Mouse (Mus musculus): ENCODE results near the gene Phf21a.
"Not testable (repeated sequence)": the region's sequence is repeated elsewhere in the genome, so short reads cannot be mapped to it uniquely, and the experiment has no call there.

Gene Phf21a

DNA sequence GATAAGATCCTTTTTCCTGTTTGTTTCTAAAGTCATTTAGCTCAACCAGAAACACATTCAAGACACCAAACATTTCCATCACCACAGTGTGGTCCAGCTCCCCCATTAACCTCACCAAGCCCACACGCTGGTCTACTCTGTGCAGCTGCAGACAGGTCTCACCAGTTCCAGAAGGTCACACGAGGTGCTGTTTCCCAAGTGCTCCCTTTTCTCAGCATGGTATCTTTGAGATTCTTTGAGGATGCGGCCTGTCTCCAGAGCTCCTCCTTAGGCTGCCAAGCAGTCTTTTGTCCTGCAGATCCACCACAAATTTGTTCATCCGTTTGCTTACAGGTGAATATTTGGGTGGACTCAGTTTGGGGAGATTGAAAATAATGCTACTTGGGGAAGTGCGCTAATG, 51.0 kb downstream of the Phf21a start:
- POLR2A ChIA-PET = interaction anchor here in 3 of 4 experiments (0.7 to 1.7 kb wide), 15 partner anchors 19 to 305 kb away, joined by 3 to 10 read pairs (median 4); partner anchors contain the start of gene Mdk (in 1 of the 3)
- CTCF ChIA-PET = interaction anchor here in 3 of 4 experiments (0.6 to 1.0 kb wide), 9 partner anchors 38 to 156 kb away, joined by 3 to 5 read pairs (median 3); no protein-coding TSS in a partner anchor

DNA sequence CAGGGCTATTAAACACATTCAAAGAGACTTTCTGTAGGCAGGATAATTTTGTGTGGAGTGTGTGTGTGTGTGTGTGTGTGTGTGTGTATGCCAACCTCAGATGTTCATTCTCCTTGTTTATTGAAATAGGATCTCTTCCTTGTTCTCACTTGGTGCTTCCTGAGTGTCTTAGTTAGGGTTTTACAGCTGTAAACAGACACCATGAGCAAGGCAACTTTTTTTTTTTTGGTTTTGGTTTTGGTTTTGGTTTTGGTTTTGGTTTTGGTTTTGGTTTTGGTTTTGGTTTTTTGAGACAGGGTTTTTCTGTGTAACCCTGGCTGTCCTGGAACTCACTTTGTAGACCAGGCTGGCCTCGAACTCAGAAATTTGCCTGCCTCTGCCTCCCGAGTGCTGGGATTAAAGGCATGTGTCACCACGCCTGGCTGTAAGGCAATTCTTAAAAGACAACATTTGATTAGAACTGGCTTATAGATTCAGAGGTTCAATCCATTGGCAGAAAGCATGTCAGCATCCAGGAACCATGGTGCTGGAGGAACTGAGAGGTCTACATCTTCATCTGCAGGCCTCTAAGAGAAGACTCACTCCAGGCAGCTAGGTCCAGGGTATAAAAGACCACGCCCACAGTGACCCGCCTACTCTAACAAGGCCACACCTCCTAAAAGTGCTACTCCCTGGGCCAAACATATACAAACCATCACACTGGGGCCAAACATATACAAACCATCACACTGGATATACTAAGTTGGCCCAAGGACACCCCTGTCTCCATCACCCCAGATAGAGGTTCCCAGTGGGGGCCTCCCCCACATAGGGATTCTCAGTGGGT, 55.2 kb downstream of the Phf21a start:
- POLR2A ChIA-PET = interaction anchor here in 1 of 4 experiments (1.1 to 1.3 kb wide), 2 partner anchors 7 to 16 kb away, joined by 3 read pairs; no protein-coding TSS in a partner anchor
- CTCF ChIA-PET = not testable (repeated sequence)

GRCm38 (mm10) chr2:92164291-92164690, 71.4 kb downstream of the Phf21a start:
- ChIA-PET POLR2A (interaction anchor here in 2 of 4 experiments (0.8 to 1.7 kb wide), 6 partner anchors 17 to 108 kb away, joined by 3 to 5 read pairs (median 4); no protein-coding TSS in a partner anchor), CTCF (interaction anchor here in 3 of 4 experiments (0.6 to 1.3 kb wide), 5 partner anchors 34 to 735 kb away, joined by 3 to 6 read pairs (median 3); no protein-coding TSS in a partner anchor)

GRCm38 (mm10) chr2:92166950-92167349, 74.0 kb downstream of the Phf21a start:
- POLR2A ChIA-PET = interaction anchor here in 2 of 4 experiments (0.7 to 1.3 kb wide), 8 partner anchors 9 to 102 kb away, joined by 3 to 8 read pairs (median 4); no protein-coding TSS in a partner anchor
- CTCF ChIA-PET = interaction anchor here in 3 of 4 experiments (0.5 to 0.7 kb wide), 4 partner anchors 108 to 123 kb away, joined by 3 read pairs; no protein-coding TSS in a partner anchor

- POLR2A ChIA-PET = interaction anchor here in 1 of 4 experiments (1.1 to 1.2 kb wide), 2 partner anchors 13 to 16 kb away, joined by 3 read pairs; no protein-coding TSS in a partner anchor
These were observed 78.2 kb downstream of the Phf21a start for GRCm38 (mm10) chr2:92171046-92171643.

GRCm38 (mm10) chr2:92172300-92172699, 79.4 kb downstream of the Phf21a start:
- CTCF ChIA-PET = no interaction called here
- POLR2A ChIA-PET = no interaction called here

More at GRCm38 (mm10) chr2:92171046-92171643, 78.2 kb downstream of the Phf21a start:
- CTCF ChIA-PET = no interaction called here

DNA sequence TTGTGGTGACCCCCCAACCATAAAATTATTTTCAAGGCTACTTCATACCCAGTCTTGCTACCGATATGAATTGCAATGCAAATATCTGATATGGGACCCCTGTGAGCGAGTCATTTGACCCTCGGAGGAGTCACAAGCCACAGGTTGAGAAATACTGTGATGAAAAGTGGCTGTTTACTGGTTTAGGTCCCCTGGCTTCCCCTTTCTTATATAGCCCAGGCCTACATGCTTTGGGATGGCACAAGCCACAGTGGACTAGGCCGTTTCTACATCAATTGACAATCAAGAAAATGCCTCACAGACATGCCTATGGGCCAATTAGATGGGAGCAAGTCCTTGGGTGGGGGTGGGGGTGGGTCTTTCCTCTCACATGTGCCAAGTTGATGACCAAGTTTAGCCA, 80.3 kb downstream of the Phf21a start:
- POLR2A ChIA-PET = no interaction called here
- CTCF ChIA-PET = no interaction called here

DNA sequence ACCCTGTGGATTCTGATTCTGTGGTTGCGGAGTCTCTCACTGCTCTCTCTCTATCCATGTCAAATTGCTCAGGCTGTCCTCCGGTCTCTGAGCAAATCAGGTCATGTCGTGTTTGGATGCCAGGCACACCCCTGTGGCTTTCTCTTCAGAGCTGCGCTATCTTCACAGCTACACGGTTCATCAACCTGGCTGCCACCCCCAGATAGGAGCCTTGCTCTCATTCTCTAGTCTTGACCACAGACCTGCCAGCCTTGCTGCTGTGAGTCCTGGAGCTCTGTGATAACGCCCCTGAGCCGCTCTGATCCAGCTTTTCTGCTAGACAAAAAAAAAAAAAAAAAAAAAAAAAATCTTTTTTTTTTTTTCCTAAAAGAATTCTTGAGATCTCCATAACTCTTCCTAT, 81.3 kb downstream of the Phf21a start:
- POLR2A ChIA-PET = interaction anchor here (0.6 to 1.6 kb wide), 11 partner anchors 8 to 236 kb away, joined by 3 to 6 read pairs (median 3); no protein-coding TSS in a partner anchor
- CTCF ChIA-PET = interaction anchor here in 2 of 4 experiments (0.6 to 1.0 kb wide), 2 partner anchors 22 to 123 kb away, joined by 3 read pairs; no protein-coding TSS in a partner anchor

DNA sequence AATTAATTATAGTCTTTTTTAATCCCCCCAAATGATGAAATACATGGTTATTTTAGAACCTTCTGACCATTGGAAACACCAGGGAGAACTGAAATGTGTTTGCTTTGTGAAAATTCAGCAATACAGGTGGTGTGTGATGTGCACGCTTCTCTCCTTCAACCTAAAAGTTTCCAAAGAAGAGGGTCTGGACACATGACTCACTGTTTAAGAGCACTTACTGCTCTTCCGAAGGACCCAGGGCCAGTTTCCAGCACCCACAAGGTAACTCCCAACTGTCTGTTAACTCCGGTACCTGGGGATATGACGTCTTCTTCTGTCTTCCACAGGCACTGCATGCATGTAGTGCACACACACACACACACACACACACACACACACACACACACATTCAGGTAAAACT, 82.1 kb downstream of the Phf21a start:
- CTCF ChIA-PET = no interaction called here
- POLR2A ChIA-PET = interaction anchor here in 3 of 4 experiments (0.6 to 1.6 kb wide), 8 partner anchors 7 to 235 kb away, joined by 3 to 6 read pairs (median 3); no protein-coding TSS in a partner anchor

- ChIA-PET CTCF (interaction anchor here in 2 of 4 experiments (0.6 to 1.1 kb wide), 2 partner anchors 57 to 189 kb away, joined by 3 read pairs; no protein-coding TSS in a partner anchor), POLR2A (no interaction called here)
These were observed 83.4 kb downstream of the Phf21a start for GRCm38 (mm10) chr2:92176292-92176691.

GRCm38 (mm10) chr2:92182146-92182756, 89.3 kb downstream of the Phf21a start:
- CTCF ChIA-PET = interaction anchor here in 3 of 4 experiments (0.6 to 0.7 kb wide), 6 partner anchors 38 to 1067 kb away, joined by 3 to 5 read pairs (median 4); no protein-coding TSS in a partner anchor
- POLR2A ChIA-PET = interaction anchor here (0.5 to 2.9 kb wide), 46 partner anchors 8 to 1757 kb away, joined by 3 to 10 read pairs (median 4); partner anchors contain the start of genes Alx4 (in 1 of the 4) and Ambra1 (in 1 of the 4)

GRCm38 (mm10) chr2:92182981-92183501, 90.1 kb downstream of the Phf21a start:
- ChIA-PET CTCF (interaction anchor here in 2 of 4 experiments (0.6 kb wide), 2 partner anchors 71 to 1068 kb away, joined by 3 to 4 read pairs; no protein-coding TSS in a partner anchor), POLR2A (interaction anchor here in 3 of 4 experiments (0.5 to 2.9 kb wide), 33 partner anchors 8 to 558 kb away, joined by 3 to 10 read pairs (median 4); partner anchors contain the start of gene Ambra1 (in 1 of the 3))

DNA sequence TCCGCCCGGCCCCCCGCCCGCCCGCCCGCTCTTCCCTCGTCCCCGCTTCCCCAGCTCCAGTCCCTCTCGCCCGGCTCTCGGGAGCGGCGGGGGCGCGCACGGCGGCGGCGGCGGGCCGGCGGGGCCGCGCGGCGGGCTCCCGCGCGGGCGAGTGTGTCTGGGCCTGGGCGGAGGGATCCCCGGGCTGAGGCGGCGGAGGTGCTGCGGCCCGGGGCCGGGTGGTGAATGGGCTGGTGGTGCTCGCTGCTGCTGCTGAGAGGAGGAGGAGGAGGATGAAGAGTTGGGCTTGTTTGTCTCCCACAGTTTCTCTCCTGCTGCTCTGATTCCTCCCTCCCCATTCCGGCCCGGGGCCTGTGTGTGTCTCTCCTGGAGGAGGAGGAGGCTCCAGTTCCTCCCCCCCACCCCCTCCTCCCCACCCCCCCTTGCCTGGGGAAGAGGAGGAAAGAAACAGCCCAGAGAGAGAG, 90.7 kb downstream of the Phf21a start:
- POLR2A ChIA-PET = interaction anchor here in 3 of 4 experiments (0.7 to 2.9 kb wide), 18 partner anchors 11 to 785 kb away, joined by 3 to 10 read pairs (median 3); partner anchors contain the start of gene Mdk (in 1 of the 3)
- CTCF ChIA-PET = interaction anchor here in 1 of 4 experiments (0.6 to 0.7 kb wide), 2 partner anchors 176 to 239 kb away, joined by 3 to 4 read pairs; no protein-coding TSS in a partner anchor

GRCm38 (mm10) chr2:92184077-92184921, 91.4 kb downstream of the Phf21a start:
- CTCF ChIA-PET = interaction anchor here in 1 of 4 experiments (0.6 to 0.7 kb wide), 2 partner anchors 177 to 238 kb away, joined by 3 to 4 read pairs; no protein-coding TSS in a partner anchor
- POLR2A ChIA-PET = interaction anchor here in 3 of 4 experiments (0.7 to 2.9 kb wide), 18 partner anchors 10 to 784 kb away, joined by 3 to 10 read pairs (median 3); partner anchors contain the start of gene Mdk (in 1 of the 3)

DNA sequence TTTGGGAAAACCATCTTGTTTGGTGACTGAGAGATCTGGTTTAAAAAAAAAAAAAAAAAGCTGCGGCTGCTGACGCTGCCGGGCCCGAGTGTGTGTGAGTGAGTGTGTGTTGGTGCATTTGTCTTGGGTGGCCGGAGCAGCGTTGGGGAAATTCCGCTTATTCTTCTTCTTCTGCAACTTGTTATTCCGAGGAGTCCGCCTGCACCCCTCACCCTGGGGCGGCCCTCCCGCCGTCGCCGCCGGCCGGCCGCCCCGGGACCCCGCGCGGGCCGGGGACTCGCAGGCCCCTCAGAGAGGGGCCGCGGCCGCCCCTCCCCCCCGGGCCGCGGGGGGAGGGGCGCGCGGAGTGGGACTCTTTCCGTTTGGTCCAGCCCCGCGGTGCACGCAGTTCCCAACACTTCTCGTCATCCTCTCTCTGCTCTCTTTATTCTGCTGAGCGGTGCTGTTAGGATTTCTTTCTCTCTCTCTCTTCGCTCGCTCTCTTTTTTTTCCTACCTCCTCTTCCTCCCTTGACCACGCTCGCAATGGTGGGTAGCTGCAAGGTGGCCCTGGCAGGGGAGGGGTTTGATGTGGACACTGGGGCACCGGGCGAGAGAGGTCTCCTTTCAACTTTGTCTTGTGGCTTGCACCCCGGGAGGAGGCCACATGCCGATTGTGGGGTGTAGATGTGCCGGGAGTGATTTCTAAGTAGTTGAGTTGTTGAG, 92.3 kb downstream of the Phf21a start:
- CTCF ChIA-PET = no interaction called here
- POLR2A ChIA-PET = interaction anchor here in 1 of 4 experiments (0.6 to 1.3 kb wide), 3 partner anchors 11 to 111 kb away, joined by 3 to 4 read pairs (median 4); no protein-coding TSS in a partner anchor
